Mouse (Mus musculus) megakaryocyte, embryonic 14.5 days (primary cell): Measurements from ENCODE around the gene Fgfr2. TPM values are rescaled to one million over a fixed set of nuclear protein-coding genes. Genes with fewer than 3 reads are reported as not detected.
A peak's percentile ranks its signal among the peaks of the same experiment; 100 is the strongest.

ENCODE experiments used
- H3K27me3 ChIP-seq: replicated peaks from 2 replicates; pipeline ENCODE3; 2012; ENCODE audit warnings: inconsistent platforms
- H3K36me3 ChIP-seq: replicated peaks from 2 replicates; pipeline ENCODE3; 2012; ENCODE audit warnings: low read length, inconsistent platforms, mixed read lengths
- H3K4me1 ChIP-seq: 2 replicates; pipeline ENCODE4 v1.6.1; 2012; ENCODE audit warnings: inconsistent platforms
- H3K4me3 ChIP-seq: replicated peaks from 2 replicates; pipeline ENCODE3; 2012; ENCODE audit warnings: moderate library complexity, mild to moderate bottlenecking, inconsistent platforms
- H3K9me3 ChIP-seq: 2 replicates; pipeline ENCODE4 v1.6.1; 2012; ENCODE audit warnings: inconsistent platforms
- FLI1 ChIP-seq: IDR thresholded peaks from 2 replicates; pipeline ENCODE4 v1.6.1; 2012; ENCODE audit warnings: low read length, inconsistent platforms, mixed read lengths
- GATA1 ChIP-seq: IDR thresholded peaks from 3 replicates; pipeline ENCODE4 v1.6.1; 2012; ENCODE audit warnings: mixed read lengths, low read length, inconsistent platforms, borderline replicate concordance
- polyA plus RNA-seq: library from polyadenylated mRNA; stranded (reverse); fragments of >175 nt; gene quantifications from 2 replicates; pipeline ENCODE4 v1.2.3, GENCODE M21; 2012; ENCODE audit warnings: low replicate concordance; ENCODE audit not compliant: insufficient read depth

The Fgfr2 gene
- polyA plus RNA-seq, 1 experiment = 0.45 TPM

- H3K9me3 ChIP-seq = no peaks in the 10 kb centered on the region
- TF ChIP-seq GATA1 (no peak), FLI1 (peak; percentile 52; the same call in 1 of the 2 replicates)
- peaks cover 2% of the 10 kb centered on the region for H3K27me3 ChIP-seq
- H3K36me3 ChIP-seq = peaks cover 22% of the 10 kb centered on the region
- H3K4me3 ChIP-seq = peak within 1 kb of the TSS; percentile 98
- H3K4me1 ChIP-seq = peaks cover 22% of the 10 kb centered on the region
Measured at GRCm38 (mm10) chr7:131362615-131363300, 1760.4 kb downstream of the Fgfr2 start, which contains the start of gene 2310057M21Rik. 2310057M21Rik (minus strand) TSS chr7:131362759.

- peaks cover 2% of the 10 kb centered on the region for H3K27me3 ChIP-seq
- peak overlapping the region; percentile 98 for H3K4me3 ChIP-seq
- no peaks in the 10 kb centered on the region for H3K9me3 ChIP-seq
- TF ChIP-seq GATA1 = no peak
- TF ChIP-seq FLI1 = no peak
- H3K36me3 ChIP-seq = peaks cover 27% of the 10 kb centered on the region
- peaks cover 22% of the 10 kb centered on the region for H3K4me1 ChIP-seq
Measured at GRCm38 (mm10) chr7:131362269-131362614, 1760.9 kb downstream of the Fgfr2 start.

GRCm38 (mm10) chr7:131356105-131356504, 1767.0 kb downstream of the Fgfr2 start:
- H3K4me1 ChIP-seq = peaks cover 21% of the 10 kb centered on the region
- H3K4me3 ChIP-seq = no peak overlapping the region
- peaks cover 76% of the 10 kb centered on the region for H3K36me3 ChIP-seq
- TF ChIP-seq GATA1 (no peak), FLI1 (no peak)
- no peaks in the 10 kb centered on the region for H3K9me3 ChIP-seq
- H3K27me3 ChIP-seq = no peaks in the 10 kb centered on the region

- TF ChIP-seq FLI1 = no peak
- no peak for TF ChIP-seq GATA1
- Histone ChIP-seq H3K36me3 (peaks cover 85% of the 10 kb centered on the region), H3K9me3 (no peaks in the 10 kb centered on the region), H3K4me1 (no peaks in the 10 kb centered on the region), H3K4me3 (no peak overlapping the region), H3K27me3 (no peaks in the 10 kb centered on the region)
Measured at GRCm38 (mm10) chr7:131345856-131346541, 1777.2 kb downstream of the Fgfr2 start.

- H3K36me3 ChIP-seq = peaks cover 42% of the 10 kb centered on the region
- no peaks in the 10 kb centered on the region for H3K27me3 ChIP-seq
- H3K4me1 ChIP-seq = no peaks in the 10 kb centered on the region; the same call in 1 of the 2 replicates
- H3K4me3 ChIP-seq = no peak overlapping the region
- H3K9me3 ChIP-seq = no peaks in the 10 kb centered on the region
- TF ChIP-seq FLI1 (no peak), GATA1 (no peak)
Measured at GRCm38 (mm10) chr7:131337502-131338068, 1785.6 kb downstream of the Fgfr2 start.

GRCm38 (mm10) chr7:131333564-131333963, 1789.6 kb downstream of the Fgfr2 start, which contains the start of gene Fam24a:
Fam24a (plus strand) TSS chr7:131333864.
- no peaks in the 10 kb centered on the region for H3K9me3 ChIP-seq
- TF ChIP-seq GATA1 (no peak), FLI1 (no peak)
- H3K36me3 ChIP-seq = peaks cover 6% of the 10 kb centered on the region
- H3K27me3 ChIP-seq = no peaks in the 10 kb centered on the region
- H3K4me1 ChIP-seq = no peaks in the 10 kb centered on the region; the same call in 1 of the 2 replicates
- H3K4me3 ChIP-seq = no peak within 1 kb of the TSS

- Histone ChIP-seq H3K27me3 (no peaks in the 10 kb centered on the region), H3K4me1 (no peaks in the 10 kb centered on the region; the same call in 1 of the 2 replicates), H3K4me3 (no peak overlapping the region), H3K36me3 (no peaks in the 10 kb centered on the region), H3K9me3 (no peaks in the 10 kb centered on the region)
- no peak for TF ChIP-seq GATA1
Measured at GRCm38 (mm10) chr7:131331688-131332087, 1791.5 kb downstream of the Fgfr2 start.

- no peaks in the 10 kb centered on the region; the same call in 1 of the 2 replicates for H3K4me1 ChIP-seq
- TF ChIP-seq GATA1 = no peak
- no peak for TF ChIP-seq FLI1
- H3K27me3 ChIP-seq = peaks cover 2% of the 10 kb centered on the region
- no peak within 1 kb of the TSS for H3K4me3 ChIP-seq
- no peaks in the 10 kb centered on the region for H3K36me3 ChIP-seq
- H3K9me3 ChIP-seq = no peaks in the 10 kb centered on the region
Measured at GRCm38 (mm10) chr7:131329416-131329815, 1793.7 kb downstream of the Fgfr2 start, which contains the start of gene Fam24b. Fam24b (minus strand) TSS chr7:131329516.

GRCm38 (mm10) chr7:131327054-131327453, 1796.1 kb downstream of the Fgfr2 start:
- H3K9me3 ChIP-seq = peaks cover 6% of the 10 kb centered on the region

More at GRCm38 (mm10) chr7:131327054-131327453, 1796.1 kb downstream of the Fgfr2 start:
- H3K36me3 ChIP-seq = no peaks in the 10 kb centered on the region
- no peak for TF ChIP-seq FLI1
- TF ChIP-seq GATA1 = no peak
- no peaks in the 10 kb centered on the region for H3K4me1 ChIP-seq
- H3K4me3 ChIP-seq = no peak overlapping the region
- peaks cover 4% of the 10 kb centered on the region for H3K27me3 ChIP-seq
